Mouse (Mus musculus) adrenal gland, adult 18-20 months (tissue): ENCODE measurements at regions not wholly inside any gene's neighbourhood (a gene's known extent, or its start where the extent isn't known, plus 50 kb on each side); places are given as distances from the start of the nearest gene placed in this dataset.

Experiments used
- DNase-seq, 2 experiments: peaks; one replicate each; pipeline ENCODE4 v3.0.0; 2021 to 2022; ENCODE audit warnings: low spot score in 2 of 2

DNA sequence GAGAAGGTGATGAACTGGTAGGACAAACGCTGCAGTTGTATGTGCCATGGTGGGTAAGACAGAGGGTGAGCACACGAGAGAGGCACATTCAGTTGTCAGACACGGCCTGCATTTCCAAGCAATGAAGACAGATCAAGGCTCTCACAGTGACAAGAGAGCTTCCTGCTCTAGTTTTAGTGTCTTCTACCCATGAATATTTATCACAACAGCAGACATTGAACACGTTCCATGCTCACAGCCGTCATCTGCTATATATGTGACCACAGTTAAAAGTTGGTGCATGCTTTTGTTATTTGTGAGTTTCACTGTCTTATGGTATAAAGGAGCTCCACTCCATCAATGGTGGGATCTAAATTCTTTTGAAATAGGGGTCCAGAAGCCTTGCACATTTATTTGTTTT, 76.9 kb upstream of the Gk2 start:
- DNase-seq, result no peak

DNA sequence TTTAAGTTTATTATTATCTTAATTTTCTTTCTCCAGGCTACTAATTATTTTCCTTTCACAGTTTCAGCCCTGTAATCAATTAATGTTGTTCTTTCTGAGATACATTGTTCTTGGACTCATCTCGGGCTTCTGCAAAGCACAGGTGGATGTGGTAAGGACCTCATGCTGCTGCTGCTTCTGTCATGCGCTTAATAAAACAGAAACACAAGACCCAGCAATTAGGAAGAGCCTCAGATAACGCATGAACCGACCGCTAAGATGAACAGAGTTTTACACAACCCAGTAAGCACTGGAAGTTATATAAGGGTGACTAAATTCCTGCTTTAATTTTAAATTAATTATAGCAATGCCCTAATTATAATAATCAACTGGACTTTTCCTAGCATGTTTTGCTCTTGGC, 70.7 kb upstream of the Gk2 start:
- no peak for DNase-seq
